Mouse (Mus musculus): ENCODE measurements at regions not wholly inside any gene's neighbourhood (a gene's known extent, or its start where the extent isn't known, plus 50 kb on each side); places are given as distances from the start of the nearest gene placed in this dataset.

DNA sequence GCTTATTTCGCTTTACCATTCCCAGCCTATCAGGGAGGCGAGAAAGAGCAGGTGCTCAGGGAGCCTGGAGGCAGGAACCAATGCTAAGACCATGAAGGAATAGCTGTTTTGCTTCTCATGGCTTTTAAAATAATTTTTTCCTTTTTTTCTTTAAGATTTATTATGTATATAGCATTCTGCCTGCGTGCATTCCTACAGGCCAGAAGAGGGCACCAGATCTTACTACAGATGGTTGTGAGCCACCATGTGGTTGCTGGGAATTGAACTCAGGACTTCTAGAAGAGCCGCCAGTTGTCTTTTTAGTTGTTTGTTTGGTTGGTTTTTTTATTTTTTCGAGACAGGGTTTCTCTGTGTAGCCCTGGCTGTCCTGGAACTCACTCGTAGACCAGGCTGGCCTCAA lies 113.6 kb upstream of the Armc2 start:
- no peak for ATAC-seq (replicated peaks; ENCODE audit: poor library complexity)

- peak; percentile 34; the same call in 1 of the 2 replicates for ATAC-seq (replicated peaks; ENCODE audit: poor library complexity)
These were observed 113.1 kb upstream of the Armc2 start for GRCm38 (mm10) chr10:42131298-42131697.

- ATAC-seq (replicated peaks; ENCODE audit: poor library complexity): no peak
These were observed 109.7 kb upstream of the Armc2 start for GRCm38 (mm10) chr10:42127865-42128419.

GRCm38 (mm10) chr10:42126816-42127215 lies 108.6 kb upstream of the Armc2 start:
- ATAC-seq (replicated peaks; ENCODE audit: poor library complexity): no peak

GRCm38 (mm10) chr10:42122768-42123635 lies 104.8 kb upstream of the Armc2 start:
- ATAC-seq (replicated peaks; ENCODE audit: poor library complexity): peak; percentile 82

- no peak for ATAC-seq (replicated peaks; ENCODE audit: poor library complexity)
These were observed 103.7 kb upstream of the Armc2 start for GRCm38 (mm10) chr10:42121984-42122383.

DNA sequence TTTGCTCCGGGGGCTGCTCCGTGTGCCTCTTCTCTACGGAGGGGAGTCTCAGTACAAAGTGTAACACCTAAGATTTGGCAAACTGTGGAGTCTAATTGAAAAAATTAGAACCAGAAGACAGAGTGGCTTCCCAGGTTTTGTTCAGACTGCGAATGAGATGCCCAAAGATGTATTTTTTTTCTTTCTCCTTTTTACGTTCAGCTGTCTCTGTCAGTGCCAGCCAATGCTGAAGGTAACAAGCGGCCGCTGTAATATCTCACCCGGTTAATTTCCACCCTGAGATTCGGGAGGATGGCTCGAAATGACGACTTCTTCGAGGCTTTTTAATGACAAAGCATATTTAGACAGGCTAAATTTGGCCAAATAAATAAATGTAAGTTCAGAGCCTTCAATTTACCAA lies 101.1 kb upstream of the Armc2 start:
- no peak for ATAC-seq (replicated peaks; ENCODE audit: poor library complexity)

- ATAC-seq (replicated peaks; ENCODE audit: poor library complexity): peak; percentile 61
These were observed 100.3 kb upstream of the Armc2 start for GRCm38 (mm10) chr10:42118361-42119188.

- ATAC-seq (replicated peaks; ENCODE audit: poor library complexity): no peak
These were observed 99.3 kb upstream of the Armc2 start for GRCm38 (mm10) chr10:42117523-42117922.

DNA sequence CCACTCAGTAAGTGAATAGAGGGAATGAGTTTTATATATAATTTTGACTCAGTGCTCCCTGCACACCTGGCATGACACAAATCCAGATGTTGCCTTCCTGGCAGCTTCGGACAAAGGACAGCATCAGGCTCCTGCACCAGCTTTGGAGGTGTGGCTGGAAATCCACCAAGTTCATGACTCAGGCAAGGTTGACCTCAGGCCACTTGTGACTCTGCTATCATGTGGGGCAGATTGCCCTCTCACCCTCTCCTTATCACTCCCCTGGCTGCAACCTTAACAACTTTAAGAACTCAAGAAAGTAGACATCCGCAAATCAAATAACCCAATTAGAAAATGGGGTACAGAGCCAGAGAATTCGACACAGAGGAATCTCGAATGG lies 97.7 kb upstream of the Armc2 start:
- peak; percentile 68; the same call in 1 of the 2 replicates for ATAC-seq (replicated peaks; ENCODE audit: poor library complexity)

DNA sequence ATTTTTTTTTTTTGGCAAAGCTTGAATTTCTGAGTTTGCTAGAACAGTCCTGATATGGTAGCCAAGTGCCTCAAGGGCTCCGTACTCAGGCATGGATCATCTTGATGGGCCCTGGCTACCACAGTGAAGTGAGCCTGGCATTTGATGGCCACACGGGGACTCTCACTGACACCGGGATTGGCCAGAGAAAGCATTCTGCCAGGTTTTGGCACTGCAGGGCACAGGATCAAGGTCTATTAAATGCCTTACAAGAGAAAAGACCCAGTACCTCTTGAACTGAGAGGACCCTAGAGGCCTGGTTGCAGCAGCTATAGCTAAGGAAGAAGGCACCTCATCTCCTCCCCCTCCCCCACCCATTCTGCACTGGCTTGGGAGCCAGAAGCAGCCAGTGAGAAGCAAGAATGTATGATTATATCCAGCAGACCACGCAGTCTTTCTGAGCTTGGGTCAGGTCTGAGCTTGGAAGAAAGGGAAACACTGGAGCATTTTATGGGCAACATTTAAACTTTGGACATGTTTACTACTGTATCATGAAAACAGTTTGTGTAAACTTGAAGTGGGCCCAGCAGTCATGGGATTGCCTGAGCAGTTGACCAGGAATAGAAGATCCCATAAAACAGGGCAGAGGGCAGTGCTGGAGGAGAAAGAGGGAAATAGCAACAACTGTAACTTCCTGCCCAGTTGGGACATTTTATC lies 97.1 kb upstream of the Armc2 start:
- ATAC-seq (replicated peaks; ENCODE audit: poor library complexity): no peak

DNA sequence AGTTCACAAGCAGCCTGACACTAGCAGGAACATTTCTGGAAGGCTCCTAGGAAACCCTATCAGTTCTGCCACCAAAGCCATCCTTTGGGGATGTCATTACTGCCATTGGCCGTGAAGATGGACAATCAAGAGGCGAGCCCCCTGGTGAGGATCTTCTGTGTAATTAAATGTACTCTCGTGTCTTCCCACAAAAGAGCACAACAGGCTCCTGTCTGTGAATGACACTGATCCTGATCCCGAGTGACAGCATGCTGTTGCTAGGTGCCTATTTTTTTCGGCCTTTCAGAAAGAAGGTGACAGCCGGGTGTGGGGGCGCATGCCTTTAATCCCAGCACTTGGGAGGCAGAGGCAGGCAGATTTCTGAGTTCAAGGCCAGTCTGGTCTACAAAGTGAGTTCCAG lies 92.5 kb upstream of the Armc2 start:
- ATAC-seq (replicated peaks; ENCODE audit: poor library complexity): no peak

DNA sequence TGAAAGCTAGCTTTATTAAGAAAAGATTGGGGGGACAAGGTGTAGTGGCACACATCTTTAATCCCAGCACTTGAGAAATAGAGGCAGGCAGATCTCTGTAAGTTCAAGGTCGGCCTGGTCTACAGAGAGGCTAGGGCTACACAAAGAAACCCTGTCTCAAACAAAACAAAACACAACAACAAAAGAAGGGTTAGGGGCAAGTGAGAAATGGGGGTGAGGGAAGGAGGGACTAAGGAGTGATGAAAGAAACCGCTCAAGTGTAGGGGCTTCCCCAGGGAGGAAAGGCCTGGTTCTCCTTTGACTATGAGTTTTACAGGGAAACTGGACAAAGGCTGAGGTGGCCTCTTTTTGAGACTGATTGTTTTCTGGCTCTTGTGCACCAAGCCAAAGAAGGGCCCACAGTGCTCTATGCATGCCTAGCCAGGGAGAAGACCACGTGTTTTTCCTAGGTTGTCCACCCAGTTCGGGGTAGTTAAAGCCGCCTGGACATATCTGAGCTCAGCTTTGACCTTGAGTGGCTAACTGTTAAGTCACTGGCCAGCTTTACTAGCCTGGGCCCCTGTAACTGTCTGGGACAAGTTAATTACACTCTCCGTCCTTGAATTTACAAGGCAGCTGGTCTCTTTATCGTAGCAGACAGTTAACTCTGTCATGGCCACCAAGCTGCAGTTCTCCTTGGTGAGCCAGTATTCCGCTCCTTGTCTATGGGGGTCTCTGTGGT lies 90.2 kb upstream of the Armc2 start:
- ATAC-seq (replicated peaks; ENCODE audit: poor library complexity): no peak

- 0 out of 2 replicates have a peak, but pooled peaks have one; percentile 29 for ATAC-seq (replicated peaks; ENCODE audit: poor library complexity)
These were observed 89.4 kb upstream of the Armc2 start for GRCm38 (mm10) chr10:42107437-42108293.

DNA sequence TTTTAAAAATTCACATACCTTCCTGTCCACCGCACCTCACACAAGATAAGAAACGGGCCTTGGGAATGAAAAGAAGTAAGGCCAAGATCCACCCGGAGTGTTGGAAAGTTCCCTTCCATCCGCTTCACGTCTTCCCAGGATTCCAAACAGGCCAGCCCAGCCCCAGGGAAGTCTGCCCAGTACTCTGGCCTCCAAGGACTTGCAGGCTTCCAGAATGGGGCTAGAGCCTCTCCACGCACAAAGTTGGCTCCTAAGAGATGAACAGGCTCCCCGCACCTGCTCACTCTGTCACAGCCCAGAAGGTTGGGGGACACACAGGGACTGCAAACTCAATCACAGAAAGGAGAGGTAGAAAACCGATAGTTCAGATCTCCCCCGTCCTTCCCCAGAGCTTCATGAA lies 88.4 kb upstream of the Armc2 start:
- no peak for ATAC-seq (replicated peaks; ENCODE audit: poor library complexity)

DNA sequence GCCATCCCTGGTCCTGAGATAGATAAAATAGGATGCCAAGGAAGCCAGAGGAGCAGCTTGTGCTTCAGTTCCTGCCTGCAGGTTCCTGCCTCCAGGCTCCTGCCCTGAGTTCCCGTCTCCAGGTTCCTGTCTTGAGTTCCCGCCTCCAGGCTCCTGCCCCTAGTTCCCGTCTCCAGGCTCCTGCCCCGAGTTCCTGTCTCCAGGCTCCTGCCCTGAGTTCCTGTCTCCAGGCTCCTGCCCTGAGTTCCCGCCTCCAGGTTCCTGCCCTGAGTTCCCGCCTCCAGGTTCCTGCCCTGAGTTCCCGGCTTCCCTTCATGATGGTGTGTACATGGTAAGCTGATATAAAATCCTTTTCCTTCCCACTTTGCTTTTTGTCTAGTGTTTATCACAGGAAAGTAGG lies 86.8 kb upstream of the Armc2 start:
- ATAC-seq (replicated peaks; ENCODE audit: poor library complexity): no peak

- no peak for ATAC-seq (replicated peaks; ENCODE audit: poor library complexity)
These were observed 84.1 kb upstream of the Armc2 start for GRCm38 (mm10) chr10:42102320-42102719.

DNA sequence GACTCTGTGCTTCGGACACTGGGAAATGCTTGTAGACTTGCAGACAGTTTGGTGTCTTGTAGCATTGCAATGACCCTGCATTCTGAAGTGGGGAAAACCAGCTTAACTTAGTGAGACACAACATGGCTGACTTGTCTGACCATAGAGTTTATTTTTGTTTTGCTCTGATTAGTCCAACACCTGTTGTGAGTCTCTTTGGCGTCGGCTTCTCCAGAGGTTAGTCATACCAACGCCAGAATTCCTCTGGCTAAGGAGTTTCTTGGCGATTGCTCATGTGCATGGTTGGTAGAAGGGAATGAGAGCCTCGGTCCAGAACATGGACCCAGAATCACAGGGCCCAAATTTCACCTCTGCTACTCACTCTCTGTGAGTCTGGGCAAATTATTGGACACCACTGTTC lies 82.9 kb upstream of the Armc2 start:
- no peak for ATAC-seq (replicated peaks; ENCODE audit: poor library complexity)

GRCm38 (mm10) chr10:42096924-42097323 lies 78.7 kb upstream of the Armc2 start:
- peak; percentile 74 for ATAC-seq (replicated peaks; ENCODE audit: poor library complexity)
